Mouse (Mus musculus) kidney, postnatal 0 days (tissue): Measurements from ENCODE around the gene Gm13693. TPM values are rescaled to one million over a fixed set of nuclear protein-coding genes. Genes with fewer than 3 reads are reported as not detected.
"Not testable (repeated sequence)": the region's sequence is repeated elsewhere in the genome, so short reads cannot be mapped to it uniquely, and the experiment has no call there.

Experiments used
- ATAC-seq: fragments of 200-750 bp; cut with Nextera tagmentation; replicated peaks from 2 replicates; pipeline ENCODE4 v1.8.0; 2017; ENCODE audit warnings: low read depth, moderate number of reproducible peaks, moderate TSS enrichment, moderate library complexity; ENCODE audit not compliant: low FRiP score
- DNase-seq: peaks from one replicate; pipeline ENCODE4 v3.0.0-alpha.2; 2016; ENCODE audit warnings: low spot score
- H3K27ac ChIP-seq: fragments of 300-500 bp; sonication (generic); 2 replicates; pipeline ENCODE4 v1.5.1; 2014; ENCODE audit warnings: mild to moderate bottlenecking
- H3K27me3 ChIP-seq: fragments of 300-500 bp; sonication (generic); 2 replicates; pipeline ENCODE4 v1.6.1; 2014; ENCODE audit warnings: low read length, mixed read lengths; ENCODE audit not compliant: insufficient read depth
- H3K36me3 ChIP-seq: fragments of 300-500 bp; sonication (generic); 2 replicates; pipeline ENCODE4 v1.6.1; 2014; ENCODE audit warnings: low read length, mixed read lengths; ENCODE audit not compliant: insufficient read depth
- H3K4me1 ChIP-seq: fragments of 300-500 bp; sonication (generic); replicated peaks from 2 replicates; pipeline ENCODE4 v1.6.1; 2014; ENCODE audit warnings: antibody characterized with exemption, low read length, mixed read lengths; ENCODE audit not compliant: insufficient read depth
- H3K4me2 ChIP-seq: fragments of 300-500 bp; sonication (generic); 2 replicates; pipeline ENCODE4 v1.6.1; 2014; ENCODE audit warnings: mild to moderate bottlenecking, low read length, moderate library complexity, mixed read lengths
- H3K4me3 ChIP-seq: fragments of 300-500 bp; sonication (generic); replicated peaks from 2 replicates; pipeline ENCODE4 v1.5.1; 2014; ENCODE audit warnings: low read depth, low read length
- H3K9ac ChIP-seq: fragments of 300-500 bp; sonication (generic); 2 replicates; pipeline ENCODE4 v1.6.1; 2014; ENCODE audit warnings: low read depth, low read length
- H3K9me3 ChIP-seq: fragments of 300-500 bp; sonication (generic); replicated peaks from 2 replicates; pipeline ENCODE4 v1.6.1; 2016; ENCODE audit warnings: low read length, inconsistent platforms, mixed read lengths
- CTCF ChIP-seq: IDR thresholded peaks from 2 replicates; pipeline ENCODE4 v1.5.1; 2016; ENCODE audit warnings: antibody characterized with exemption, low read depth, mild to moderate bottlenecking, moderate library complexity
- WGBS: fragments of 180-500 bp; shearing (Covaris S2); extraction: QIAGEN DNeasy Blood & Tissue Kit; methylation state at CpG from one replicate; pipeline ENCODE4 v1.1.7; 2014; 5-methylcytosine and 5-hydroxymethylcytosine counted together
- polyA plus RNA-seq: library from polyadenylated mRNA; unstranded; fragments of >200 nt; fragmentation: Nextera tagmentation; extraction: Ambion mirVana; gene quantifications from 2 replicates; pipeline ENCODE4 v1.2.1, GENCODE M21; 2015

Gm13693 gene
- polyA plus RNA-seq, 1 experiment from 2014 or later: not detected

DNA sequence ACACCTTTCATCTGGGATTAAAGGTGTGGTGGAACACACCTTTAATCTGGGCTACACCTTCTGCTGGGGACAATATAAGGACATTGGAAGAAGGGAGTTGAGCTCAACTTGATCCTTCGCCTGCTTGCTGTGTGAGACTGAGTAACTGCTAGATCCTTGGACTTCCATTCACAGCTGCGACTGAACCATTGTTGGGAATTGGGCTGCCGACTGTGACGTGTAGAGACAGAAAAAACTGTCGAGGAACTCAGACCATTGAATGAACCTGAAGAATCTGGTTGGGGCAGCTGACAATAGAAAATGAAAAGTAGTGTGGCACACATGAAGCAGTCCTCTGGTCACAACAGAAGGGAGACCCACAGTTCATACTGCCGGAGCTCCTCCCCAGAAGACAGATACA, 23.1 kb downstream of the Gm13693 start, which contains the start of gene Gm13697:
Gene Gm13697 (plus strand): TSS at position 301 of the 400 bp plus-strand sequence.
- not testable (repeated sequence) for H3K4me2 ChIP-seq, H3K4me3 ChIP-seq, H3K36me3 ChIP-seq, ATAC-seq, H3K4me1 ChIP-seq, H3K27me3 ChIP-seq, DNase-seq, H3K9me3 ChIP-seq, H3K9ac ChIP-seq, H3K27ac ChIP-seq
- no CpG with 5 or more reads among the region's 6 CpGs for WGBS

DNA sequence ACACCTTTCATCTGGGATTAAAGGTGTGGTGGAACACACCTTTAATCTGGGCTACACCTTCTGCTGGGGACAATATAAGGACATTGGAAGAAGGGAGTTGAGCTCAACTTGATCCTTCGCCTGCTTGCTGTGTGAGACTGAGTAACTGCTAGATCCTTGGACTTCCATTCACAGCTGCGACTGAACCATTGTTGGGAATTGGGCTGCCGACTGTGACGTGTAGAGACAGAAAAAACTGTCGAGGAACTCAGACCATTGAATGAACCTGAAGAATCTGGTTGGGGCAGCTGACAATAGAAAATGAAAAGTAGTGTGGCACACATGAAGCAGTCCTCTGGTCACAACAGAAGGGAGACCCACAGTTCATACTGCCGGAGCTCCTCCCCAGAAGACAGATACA, 28.9 kb downstream of the Gm13693 start, which contains the start of gene Gm13691:
Gene Gm13691 (plus strand): TSS at position 301 of the 400 bp plus-strand sequence.
- H3K27me3 ChIP-seq, DNase-seq, H3K4me3 ChIP-seq, H3K36me3 ChIP-seq, H3K4me1 ChIP-seq, H3K9ac ChIP-seq, H3K4me2 ChIP-seq, H3K9me3 ChIP-seq, ATAC-seq, H3K27ac ChIP-seq: not testable (repeated sequence)
- WGBS: no CpG with 5 or more reads among the region's 6 CpGs

DNA sequence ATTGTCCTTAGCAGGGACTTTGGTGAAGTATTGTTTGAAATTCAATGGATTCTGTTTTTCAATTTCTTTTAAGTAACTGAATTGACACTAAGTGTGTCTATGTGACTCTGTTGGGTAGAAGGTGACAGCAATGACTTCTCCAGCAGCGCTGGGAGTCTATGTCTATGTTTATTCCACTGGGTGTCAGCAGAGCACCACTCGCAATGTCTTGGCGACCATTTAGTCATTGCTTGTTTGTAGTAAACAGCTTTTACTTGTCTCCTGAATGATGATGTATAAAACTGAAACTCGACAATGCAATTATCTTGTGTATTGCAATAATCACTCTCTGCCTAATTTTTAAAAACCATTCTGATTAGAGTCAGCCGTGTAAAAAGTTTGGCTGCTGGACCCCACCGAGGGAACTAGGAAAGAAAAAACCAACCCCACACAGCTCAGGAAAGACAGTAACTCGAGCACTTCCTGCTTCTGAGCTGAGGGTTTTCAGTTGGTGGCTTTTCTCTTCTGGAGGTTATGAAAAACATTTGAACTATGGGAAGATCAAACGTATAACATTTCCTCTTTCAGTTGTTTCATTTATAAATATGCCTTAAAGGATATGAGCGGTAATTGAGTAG, 32.4 kb downstream of the Gm13693 start:
- H3K27ac ChIP-seq: peak overlapping the region; percentile 65; the same call in 1 of the 2 replicates
- H3K4me1 ChIP-seq, ATAC-seq, H3K36me3 ChIP-seq, H3K9ac ChIP-seq, H3K9me3 ChIP-seq, H3K27me3 ChIP-seq, H3K4me3 ChIP-seq, H3K4me2 ChIP-seq: not testable (repeated sequence)
- peak; percentile 87 for DNase-seq
- WGBS: 16% methylated on average over 7 of the region's 9 CpGs

DNA sequence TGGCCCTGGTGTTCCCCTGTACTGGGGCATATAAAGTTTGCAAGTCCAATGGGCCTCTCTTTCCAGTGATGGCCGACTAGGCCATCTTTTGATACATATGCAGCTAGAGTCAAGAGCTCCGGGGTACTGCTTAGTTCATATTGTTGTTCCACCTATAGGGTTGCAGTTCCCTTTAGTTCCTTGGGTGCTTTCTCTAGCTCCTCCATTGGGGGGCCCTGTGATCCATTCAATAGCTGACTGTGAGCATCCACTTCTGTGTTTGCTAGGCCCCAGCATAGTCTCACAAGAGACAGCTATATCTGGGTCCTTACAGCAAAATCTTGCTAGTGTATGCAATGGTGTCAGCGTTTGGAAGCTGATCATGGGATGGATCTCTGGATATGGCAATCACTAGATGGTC, 33.2 kb downstream of the Gm13693 start:
- H3K27me3 ChIP-seq, H3K4me1 ChIP-seq, H3K4me2 ChIP-seq, H3K4me3 ChIP-seq, H3K36me3 ChIP-seq, H3K9me3 ChIP-seq, DNase-seq, ATAC-seq, H3K9ac ChIP-seq, H3K27ac ChIP-seq: not testable (repeated sequence)
- no CpG with 5 or more reads among the region's 3 CpGs for whole genome bisulfite sequencing

DNA sequence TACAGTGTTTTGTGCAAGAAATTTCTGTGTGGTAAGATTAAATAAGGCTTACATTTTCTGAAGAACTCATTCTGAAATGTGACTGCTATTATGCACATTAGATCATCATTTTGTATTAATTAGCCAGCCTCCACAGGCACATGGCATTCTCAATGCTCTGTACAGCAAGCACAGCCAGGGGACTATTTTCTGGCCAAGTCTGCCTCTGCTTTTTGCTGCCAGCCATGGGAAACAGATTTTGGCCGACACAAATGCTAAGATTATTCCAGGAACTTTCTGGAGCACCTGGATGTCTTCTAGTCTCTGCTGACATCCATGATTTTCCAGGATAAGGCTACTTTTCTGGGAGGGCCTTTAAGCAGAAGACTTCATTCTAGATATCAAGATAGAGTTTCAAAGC, 47.6 kb downstream of the Gm13693 start:
- H3K4me3 ChIP-seq: no peak overlapping the region
- H3K4me1 ChIP-seq: no peaks in the 10 kb centered on the region
- no peak overlapping the region for H3K27ac ChIP-seq
- no peak for TF ChIP-seq CTCF
- ATAC-seq (no peak), DNase-seq (no peak)
- H3K9ac ChIP-seq: no peak overlapping the region
- 31% methylated on average over 1 of the region's 1 CpGs for WGBS
- H3K9me3 ChIP-seq: no peaks in the 10 kb centered on the region
- H3K4me2 ChIP-seq: no peak overlapping the region
- no peaks in the 10 kb centered on the region for H3K27me3 ChIP-seq
- no peaks in the 10 kb centered on the region for H3K36me3 ChIP-seq

DNA sequence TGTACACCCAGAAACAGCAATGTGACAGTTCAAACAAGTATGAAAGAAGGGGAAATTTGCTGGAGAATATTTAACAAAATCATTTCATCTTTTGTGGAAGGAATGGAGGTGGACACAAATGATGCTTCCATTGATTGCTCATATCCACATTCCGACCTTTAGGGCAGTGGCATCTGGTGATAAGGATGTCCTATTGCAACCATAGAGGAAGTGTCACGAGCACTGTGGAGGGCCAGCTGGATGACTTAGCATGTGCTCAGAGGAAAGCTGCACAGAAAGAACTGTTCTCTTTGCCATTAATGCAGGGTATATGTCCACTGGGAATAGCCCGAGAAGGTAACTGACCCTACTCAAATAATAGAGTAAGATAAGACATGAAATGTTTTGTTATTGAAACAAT, 48.5 kb downstream of the Gm13693 start:
- H3K27ac ChIP-seq: no peak overlapping the region
- WGBS: 67% methylated on average over 3 of the region's 3 CpGs
- DNase-seq (no peak), ATAC-seq (no peak)
- H3K9me3 ChIP-seq: no peaks in the 10 kb centered on the region
- H3K9ac ChIP-seq: no peak overlapping the region
- no peak overlapping the region for H3K4me2 ChIP-seq
- H3K4me3 ChIP-seq: no peak overlapping the region
- no peak for TF ChIP-seq CTCF
- H3K4me1 ChIP-seq: no peaks in the 10 kb centered on the region
- H3K36me3 ChIP-seq: no peaks in the 10 kb centered on the region
- H3K27me3 ChIP-seq: no peaks in the 10 kb centered on the region

Other genes with a start within 250 kb of the Gm13693 start
- 164 and 165 TPM in 2 replicates for gene Itgav, start 237.1 kb upstream of the Gm13693 start, polyA plus RNA-seq
- gene Fam171b, start 148.9 kb upstream of the Gm13693 start, polyA plus RNA-seq: 2.5 and 2.7 TPM in 2 replicates
- not detected in 2 replicates for gene Zswim2, start 20.3 kb upstream of the Gm13693 start, polyA plus RNA-seq
- not detected in 2 replicates for gene Gm13698, start 5.8 kb upstream of the Gm13693 start, polyA plus RNA-seq
- gene Gm13695, start 5.8 kb downstream of the Gm13693 start, polyA plus RNA-seq: not detected in 2 replicates
- not detected in 2 replicates for gene Gm13696, start 11.6 kb downstream of the Gm13693 start, polyA plus RNA-seq
- not detected in 2 replicates for gene Gm13694, start 17.4 kb downstream of the Gm13693 start, polyA plus RNA-seq
- not detected in 2 replicates for gene Gm13697, start 23.2 kb downstream of the Gm13693 start, polyA plus RNA-seq
- not detected in 2 replicates for gene Gm13691, start 29.1 kb downstream of the Gm13693 start, polyA plus RNA-seq